Mouse (Mus musculus): ENCODE data around the gene Ptchd1.

Ptchd1 gene

DNA sequence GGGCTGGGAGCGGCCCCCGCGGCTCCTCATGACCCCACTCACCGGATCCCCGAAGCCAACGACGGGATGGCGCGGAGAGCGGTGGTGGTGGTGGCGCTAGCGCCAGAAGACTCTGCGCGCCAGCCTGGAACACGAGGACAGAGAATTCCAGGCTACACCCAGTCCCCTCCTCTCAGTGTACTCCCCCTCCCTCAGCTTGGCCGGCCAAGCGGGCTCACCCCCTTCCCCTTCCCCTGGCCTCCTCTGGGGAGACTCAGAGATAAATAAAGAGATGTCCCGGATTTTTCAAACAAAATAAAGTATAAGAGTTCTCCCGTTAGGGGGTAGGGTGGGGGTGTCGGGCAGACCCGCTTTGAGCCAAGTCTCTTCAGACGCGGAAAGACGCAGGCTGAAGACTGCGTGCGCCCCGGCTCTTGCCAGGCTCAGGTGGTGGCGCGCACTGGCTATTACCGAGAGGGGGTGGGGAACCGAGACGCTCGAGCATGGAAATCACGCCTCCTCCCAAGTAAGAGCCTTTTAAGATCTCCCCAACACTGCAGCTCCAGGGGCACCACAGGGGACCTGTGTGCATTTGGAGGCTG, at the start of gene Ptchd1:
Gene Ptchd1 (minus strand): TSS at position 114 of the 581 bp plus-strand sequence.
- DNase-seq (ENCODE audit: low spot score in 2 of 2), result peak in 1 of 2 experiments; percentile 29

DNA sequence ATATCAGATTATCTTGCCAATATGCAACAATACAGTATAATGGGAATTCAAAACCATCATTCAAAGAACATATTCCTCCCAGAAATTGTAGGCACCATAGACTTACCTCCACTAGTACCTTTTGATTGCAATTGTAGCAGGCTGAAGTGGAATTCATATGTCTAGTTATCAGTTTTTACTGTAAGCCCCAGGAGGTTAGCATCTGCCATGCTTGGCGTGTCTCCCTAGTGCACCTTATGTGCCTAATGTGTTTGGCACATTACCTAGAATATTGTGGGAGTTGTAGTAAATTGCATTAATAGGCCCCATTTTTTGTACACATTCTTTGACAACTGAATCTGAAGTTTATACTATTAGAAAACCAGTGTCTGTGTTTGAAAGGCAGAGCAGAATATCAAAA, 34.4 kb upstream of the Ptchd1 start:
- no peak for DNase-seq (ENCODE audit: low spot score in 2 of 2)

DNA sequence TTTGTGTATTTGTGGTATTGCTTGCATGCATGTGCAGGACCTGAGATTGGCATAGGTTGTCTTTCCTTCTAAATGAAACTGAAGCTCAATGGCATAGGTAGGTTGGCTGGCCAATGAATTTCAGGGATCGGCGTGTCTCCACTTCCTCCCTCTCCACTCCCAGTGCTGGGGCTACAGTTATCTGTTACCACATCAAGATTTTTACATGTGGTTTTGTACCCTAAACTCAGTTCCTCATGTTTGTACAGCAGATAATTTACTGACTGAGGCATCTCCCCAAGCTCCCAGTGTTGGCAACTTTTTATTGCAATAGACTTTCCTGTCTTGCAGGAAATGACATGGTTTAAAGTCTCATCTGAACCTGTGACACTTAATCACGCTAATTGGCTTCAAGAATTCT, 22.4 kb upstream of the Ptchd1 start:
- DNase-seq (ENCODE audit: low spot score in 2 of 2), result no peak

DNA sequence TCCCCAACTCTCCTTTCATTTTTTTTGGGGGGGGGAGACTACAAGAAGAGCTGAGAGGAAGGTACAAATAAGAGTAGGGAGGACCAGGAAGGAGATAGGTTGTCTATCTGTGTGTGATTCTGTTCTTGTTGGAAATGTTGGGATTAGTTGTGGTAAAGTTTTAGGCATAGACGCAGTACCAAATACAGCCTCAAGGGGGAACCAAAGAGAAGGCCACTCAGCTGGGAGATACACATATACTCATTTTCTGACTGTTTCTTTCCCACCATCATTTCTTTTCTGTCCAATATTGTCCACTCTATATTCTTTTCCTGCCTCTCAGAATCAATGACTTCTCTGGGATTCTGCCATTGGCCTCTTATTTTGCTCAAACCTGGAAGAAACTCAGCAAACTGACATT, 20.4 kb upstream of the Ptchd1 start:
- peak in 1 of 2 experiments; percentile 16 for DNase-seq (ENCODE audit: low spot score in 2 of 2)

DNA sequence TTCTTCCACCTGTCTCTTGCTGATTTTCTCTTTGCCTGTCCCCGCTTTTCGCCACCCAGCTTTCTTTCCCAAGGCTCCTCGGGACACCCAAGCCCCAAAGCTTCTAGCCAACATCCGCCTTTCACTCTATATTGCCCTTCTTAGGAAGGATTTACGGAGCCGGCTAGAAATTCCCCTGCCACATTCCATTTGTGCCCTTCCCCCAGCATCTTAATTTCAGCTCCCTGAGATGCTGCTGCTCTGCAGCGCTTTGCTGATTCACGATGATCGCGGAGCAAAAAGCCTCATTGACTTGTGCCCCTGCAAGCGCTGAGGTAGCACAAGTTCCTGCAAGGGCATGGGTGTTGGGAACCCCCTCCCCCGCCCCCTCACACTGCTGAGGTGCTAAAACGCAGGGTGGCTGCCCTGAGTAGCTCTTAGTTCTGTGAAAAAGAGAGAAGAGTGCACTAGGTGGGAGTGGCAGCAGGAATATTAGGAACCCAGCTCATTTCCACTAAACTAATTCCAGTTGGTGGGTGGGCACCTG, 2.1 kb upstream of the Ptchd1 start:
- no peak for DNase-seq (ENCODE audit: low spot score in 2 of 2)

DNA sequence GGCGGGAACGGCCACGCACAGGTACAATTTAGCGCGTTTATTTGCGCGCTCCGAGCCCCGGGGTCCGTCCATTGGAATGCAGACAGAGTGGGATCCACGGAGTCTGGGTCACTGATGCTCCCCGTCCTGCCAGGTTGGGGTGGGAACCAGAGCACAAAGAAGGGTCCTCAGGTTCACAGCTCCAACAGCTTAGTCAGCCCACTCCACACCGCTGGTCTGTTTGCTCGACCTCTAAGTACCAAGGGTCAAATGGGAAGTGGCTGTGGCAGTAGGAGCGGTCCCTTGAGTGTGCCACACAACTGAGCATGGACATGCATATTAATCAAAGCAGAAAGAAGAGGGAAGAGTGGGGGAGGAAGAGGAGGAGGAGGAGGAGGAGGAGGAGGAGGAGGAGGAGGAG, 1.3 kb upstream of the Ptchd1 start:
- no peak for DNase-seq (ENCODE audit: low spot score in 2 of 2)

DNA sequence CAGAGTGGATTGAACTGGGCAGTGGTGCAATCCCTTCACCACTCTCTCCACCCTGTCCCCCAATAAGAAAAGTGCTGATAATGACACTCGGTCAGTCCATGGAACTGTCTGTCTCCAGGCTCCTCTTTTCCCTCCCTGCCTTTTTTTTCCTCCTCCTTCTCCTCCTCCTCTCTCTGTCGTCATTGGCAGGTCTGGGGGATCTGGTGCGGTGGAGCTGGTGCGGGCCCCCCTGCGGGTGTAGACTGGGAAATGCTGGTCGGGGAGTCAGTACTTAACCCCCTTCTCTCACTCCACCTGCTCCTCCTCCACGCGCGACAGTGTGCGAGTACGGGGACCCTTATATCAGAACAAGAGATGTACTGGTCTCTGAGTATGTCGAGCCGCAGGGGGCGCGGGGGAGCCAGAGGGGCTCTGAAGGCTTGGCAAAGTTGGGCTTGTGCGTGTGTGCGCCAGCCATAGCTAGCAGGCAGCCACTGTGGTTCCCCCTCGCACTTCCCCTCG, 777 bp upstream of the Ptchd1 start, which contains the start of gene Gm15155:
Gene Gm15155 (plus strand): TSS at position 401 of the 501 bp plus-strand sequence.
- peak in 1 of 2 experiments; percentile 14 for DNase-seq (ENCODE audit: low spot score in 2 of 2)

DNA sequence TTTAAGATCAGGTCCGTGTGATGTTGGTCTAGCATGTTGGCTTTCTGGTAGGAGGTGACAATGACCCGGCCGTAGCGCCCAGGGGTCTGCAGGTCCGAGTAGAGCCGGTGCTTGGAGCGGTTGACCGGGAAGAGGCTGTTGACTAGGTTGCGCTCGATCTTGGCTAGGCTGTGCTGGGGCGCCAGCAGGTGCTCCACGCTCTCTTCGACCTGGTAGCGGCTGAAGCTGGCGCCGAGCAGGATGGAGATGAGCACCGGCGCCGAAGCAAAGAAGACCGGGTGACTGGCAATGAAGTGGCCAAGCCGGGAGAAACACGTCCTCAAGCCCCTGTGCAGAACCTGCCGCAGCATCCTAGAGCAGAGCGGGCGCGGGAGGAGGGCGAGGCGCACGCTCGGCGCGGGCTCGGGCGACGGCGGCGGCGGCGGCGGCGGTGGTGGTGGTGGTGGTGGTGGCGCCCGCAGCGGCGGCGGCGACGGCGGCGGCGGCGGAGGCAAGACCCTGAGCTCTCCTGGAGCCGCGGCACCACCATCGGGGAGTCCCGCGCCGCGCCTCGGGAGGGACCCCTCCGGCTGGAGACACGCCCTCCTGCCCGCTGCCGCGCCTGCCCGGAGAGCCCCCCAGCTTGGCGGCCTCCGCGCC, 534 bp downstream of the Ptchd1 start:
- peak in 1 of 2 experiments; percentile 40 for DNase-seq (ENCODE audit: low spot score in 2 of 2)

DNA sequence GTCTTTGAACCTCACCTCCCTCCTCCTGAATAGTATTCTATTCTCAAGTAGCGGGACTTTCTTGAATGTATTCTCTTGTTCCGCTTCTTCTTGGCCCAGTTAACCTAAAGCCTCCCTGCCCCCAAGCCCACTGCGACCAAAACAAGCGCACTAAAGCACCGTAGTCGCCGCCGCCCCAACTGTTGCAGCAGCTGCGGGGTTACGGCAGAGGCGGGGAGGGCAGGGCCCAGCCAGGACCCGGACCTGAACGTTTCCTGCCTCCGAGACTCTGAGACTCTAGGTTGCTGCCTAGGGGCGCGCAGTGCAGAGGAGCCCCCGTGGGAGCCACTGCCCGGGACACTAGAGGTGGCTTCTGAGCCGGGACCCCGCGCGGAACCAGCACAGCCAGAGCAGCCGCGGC, 1.1 kb downstream of the Ptchd1 start:
- peak in 1 of 2 experiments; percentile 9 for DNase-seq (ENCODE audit: low spot score in 2 of 2)

DNA sequence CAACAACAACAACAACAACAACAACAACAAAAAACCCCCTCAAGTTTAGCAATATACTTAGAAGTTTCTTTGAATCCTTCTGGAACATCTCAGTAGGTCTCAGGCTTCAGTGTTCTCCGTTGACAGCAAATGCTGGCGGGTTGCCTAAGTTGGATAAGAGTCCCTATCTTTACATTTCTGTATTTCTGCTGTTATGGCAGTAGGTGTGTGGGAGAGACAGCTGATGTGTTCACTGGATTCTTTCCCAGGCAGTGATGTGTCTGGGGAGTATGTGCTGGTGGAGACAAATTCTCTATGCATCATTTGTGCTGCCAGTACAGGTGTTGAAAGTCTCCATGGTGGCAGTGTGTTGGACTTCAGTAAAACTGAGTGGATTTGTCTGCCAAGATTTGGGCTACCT, 22.4 kb downstream of the Ptchd1 start:
- DNase-seq (ENCODE audit: low spot score in 2 of 2), result no peak

DNA sequence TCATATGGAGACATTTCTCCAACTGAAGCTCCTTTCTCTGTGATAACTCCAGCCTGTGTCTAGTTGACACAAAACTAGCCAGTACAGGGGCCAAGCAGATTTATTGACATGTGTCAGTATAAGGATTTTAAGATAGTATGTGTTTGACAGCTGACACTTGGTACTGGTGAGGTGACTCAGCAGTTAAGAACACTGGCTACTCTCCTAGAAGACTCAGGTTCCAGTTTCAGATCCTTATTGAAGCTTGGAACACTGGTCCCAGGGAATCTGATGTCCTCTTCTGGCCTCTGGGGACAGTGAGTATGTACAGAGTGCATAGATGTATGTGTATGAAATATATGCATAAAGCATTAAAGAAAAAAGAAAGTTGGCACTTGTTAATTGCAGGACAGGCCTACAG, 27.2 kb downstream of the Ptchd1 start:
- DNase-seq (ENCODE audit: low spot score in 2 of 2), result no peak

DNA sequence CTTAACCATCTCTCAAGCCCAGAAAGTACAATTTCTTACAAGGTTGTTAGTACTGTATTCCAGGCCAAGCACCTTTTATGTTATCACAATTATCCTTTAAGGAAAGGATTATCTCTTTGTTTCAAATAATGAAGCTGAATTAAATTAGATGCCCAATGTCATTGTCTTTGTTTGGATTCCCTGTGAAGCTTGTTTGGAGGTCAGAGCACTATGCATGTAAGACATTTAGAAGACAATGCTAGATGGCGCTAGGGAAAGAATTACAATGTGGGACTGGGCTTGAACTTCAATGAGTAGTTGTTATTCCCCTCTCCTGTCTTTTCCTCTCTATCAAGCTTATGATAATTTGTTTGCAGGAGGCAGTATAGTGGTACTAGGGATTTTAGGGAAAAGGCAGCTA, 28.9 kb downstream of the Ptchd1 start:
- no peak for DNase-seq (ENCODE audit: low spot score in 2 of 2)

DNA sequence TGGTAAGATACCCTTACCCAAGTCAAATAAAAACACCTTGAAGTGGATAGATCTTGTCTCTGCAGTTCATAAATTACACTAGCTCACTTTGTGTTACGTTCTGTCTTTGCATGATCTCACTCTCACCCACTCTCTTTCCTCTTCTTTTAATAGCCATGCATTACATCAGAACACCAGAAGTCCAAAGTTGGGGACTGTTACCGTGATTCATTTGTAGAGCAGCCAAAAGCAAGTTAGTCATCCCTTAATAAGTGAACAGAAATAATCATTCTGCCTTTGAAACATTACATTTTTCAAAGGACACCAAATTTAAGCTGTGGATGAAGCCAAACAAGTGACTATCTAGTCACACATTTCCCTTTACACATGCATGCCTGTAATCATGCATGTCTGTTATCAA, 31.1 kb downstream of the Ptchd1 start:
- no peak for DNase-seq (ENCODE audit: low spot score in 2 of 2)

DNA sequence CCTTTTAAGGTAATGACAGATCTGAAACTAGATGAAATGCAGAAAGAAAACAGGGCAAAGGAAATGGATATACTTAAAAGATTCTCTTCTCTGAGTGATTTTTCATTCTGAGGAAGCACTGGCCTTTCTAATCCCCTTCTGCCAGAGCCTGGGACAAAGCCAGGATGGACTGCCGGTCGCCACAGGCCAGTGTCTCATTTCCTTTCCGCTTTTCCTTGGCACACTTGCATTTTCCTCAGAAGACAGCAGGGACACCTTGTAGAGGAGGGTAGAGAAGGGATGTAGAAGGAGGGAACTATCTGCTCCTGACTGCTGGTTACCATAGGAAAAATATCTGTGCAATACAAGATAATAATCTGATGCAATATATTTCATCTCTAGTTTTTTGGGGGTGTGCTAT, 32.1 kb downstream of the Ptchd1 start:
- peak in 1 of 2 experiments; percentile 11 for DNase-seq (ENCODE audit: low spot score in 2 of 2)

DNA sequence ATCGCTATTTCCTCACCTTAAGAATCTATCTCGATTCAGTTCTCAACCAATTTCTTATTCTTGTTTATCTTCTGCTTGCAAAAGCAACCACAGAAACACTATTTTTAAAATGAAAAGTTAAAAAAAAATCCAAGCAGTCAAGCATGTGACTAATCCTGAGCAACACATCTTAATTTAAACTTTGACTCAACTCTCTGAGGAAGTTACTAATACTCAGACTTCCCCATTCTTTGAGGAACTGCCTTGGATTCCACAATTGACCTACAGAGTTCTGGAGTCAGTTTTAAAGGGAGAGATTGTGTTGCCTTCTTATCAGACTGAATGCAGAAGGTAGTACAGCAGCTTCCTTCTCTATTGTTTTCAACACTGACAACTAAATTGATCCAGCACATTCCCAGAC, 39.0 kb downstream of the Ptchd1 start:
- DNase-seq (ENCODE audit: low spot score in 2 of 2), result no peak

DNA sequence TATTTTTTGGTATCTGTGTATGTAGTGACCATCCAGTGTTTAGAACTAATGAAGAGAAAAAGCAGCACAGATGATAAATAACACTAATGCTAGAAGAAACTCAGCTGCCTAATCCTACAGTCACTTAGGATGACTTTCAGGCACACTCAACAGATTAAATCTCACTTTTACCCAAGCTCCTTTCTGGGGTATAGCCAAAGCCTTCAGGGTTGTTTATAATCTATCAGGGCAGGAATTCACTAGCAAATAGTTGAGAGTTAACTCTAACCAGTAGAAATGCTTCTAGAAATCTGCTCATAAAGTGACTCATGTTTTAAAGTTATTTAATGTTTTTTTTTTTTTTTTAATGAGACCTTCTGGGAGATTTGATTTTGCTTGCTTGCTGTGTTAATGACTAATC, 43.8 kb downstream of the Ptchd1 start:
- DNase-seq (ENCODE audit: low spot score in 2 of 2), result no peak

DNA sequence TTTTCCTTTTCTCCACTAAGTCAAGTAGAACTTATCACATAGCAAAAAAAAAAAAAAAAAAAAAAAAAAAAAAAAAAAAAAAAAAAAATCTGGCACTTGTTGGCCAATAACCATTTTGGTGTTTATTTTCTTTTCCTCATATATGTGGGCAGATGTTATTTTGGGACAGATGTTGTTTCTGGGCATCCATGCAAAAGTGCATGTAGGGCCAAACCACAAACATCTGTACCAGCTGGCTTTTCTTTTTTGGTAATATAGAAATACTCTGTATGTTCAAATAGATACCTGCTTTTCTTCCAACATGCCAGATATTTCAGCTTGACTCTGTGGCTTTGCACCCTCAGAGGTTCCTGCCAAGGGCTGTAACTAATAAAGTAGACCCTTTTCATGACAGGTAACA, 51.2 kb downstream of the Ptchd1 start:
- DNase-seq (ENCODE audit: low spot score in 2 of 2), result no peak

DNA sequence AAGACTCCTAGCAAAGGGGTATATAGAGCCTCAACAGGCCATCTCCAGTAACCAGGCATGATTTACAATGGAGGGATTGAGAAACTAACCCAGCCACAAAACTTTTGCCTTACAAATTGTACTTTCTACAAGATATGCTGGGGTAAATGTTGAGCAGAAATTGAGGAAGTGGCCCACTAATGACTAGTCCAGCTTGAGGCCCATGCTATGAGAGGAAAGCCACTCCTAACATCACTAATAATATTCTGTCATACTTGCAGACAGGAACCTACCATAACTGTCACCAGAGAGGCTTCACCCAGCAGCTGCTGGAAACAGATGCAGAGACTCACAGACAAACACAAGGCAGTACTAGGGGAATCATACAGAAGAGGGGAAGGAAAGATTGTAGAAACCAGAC, 79.8 kb downstream of the Ptchd1 start:
- no peak for DNase-seq (ENCODE audit: low spot score in 2 of 2)
